Mouse (Mus musculus): Measurements from ENCODE around the gene Pxylp1.

GRCm38 (mm10) chr9:96888742-96889344 lies 3.6 kb downstream of the Pxylp1 start:
- no peak for TF ChIP-seq CTCF (IDR thresholded peaks at IDR 0.05; ENCODE audit: extremely low read depth, insufficient read depth, low read length)
- no peak for TF ChIP-seq POLR2A (IDR thresholded peaks at IDR 0.05; ENCODE audit: extremely low read depth, insufficient read depth, low read length)
